Mouse (Mus musculus) c-Kit-positive CD71-positive TER-119-positive erythroid progenitor cells, embryonic 14.5 days (primary cell): ENCODE results near the gene 4931428L18Rik.
"Not testable (repeated sequence)": the region's sequence is repeated elsewhere in the genome, so short reads cannot be mapped to it uniquely, and the experiment has no call there.

Experiments
- DNase-seq: peaks from one replicate; pipeline ENCODE4 v3.0.0-alpha.2; 2013; ENCODE audit warnings: low spot score

The 4931428L18Rik gene

DNA sequence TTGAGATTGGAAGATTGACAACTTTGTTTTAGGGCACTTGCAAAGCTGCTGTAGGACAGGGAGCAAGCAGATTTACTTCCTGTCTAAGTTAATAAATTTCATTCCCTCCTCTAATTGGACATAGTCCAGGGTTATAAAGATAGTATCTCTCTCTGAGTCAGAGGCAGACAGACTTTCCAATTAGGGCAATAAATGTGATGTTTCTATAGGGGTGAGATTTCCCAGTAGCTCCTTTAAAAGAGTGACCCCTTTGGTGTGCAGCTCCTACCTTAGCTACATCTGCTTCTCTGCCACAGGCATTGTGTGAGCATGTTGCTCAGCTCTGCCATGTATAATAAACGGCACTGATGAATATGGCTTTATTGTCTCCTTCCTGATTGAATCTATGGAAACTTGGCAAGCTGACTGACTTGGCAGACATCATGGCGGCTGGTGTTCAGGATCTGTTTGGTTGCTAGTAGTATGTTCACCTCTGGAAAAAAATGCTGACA is 163.6 kb downstream of the 4931428L18Rik start:
- DNase-seq: no peak

DNA sequence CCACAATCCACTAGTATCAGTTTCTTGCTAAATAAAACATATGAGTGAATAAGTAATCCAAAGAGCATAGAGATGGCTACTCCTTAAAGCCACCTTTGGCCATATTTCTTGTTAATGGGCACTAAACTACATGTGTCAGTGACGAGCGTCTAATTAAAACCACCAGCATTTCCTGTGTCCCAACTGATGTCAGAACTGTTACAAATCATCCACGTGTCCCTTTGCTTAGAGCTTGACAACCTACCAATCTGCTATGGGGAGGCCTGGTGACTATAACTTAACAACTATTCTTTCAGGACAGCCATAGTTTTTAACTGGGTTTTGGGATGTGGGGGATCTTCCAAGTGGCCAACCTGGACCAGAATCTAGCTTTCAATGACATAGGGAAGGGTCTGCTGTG is 164.3 kb downstream of the 4931428L18Rik start:
- DNase-seq: no peak

DNA sequence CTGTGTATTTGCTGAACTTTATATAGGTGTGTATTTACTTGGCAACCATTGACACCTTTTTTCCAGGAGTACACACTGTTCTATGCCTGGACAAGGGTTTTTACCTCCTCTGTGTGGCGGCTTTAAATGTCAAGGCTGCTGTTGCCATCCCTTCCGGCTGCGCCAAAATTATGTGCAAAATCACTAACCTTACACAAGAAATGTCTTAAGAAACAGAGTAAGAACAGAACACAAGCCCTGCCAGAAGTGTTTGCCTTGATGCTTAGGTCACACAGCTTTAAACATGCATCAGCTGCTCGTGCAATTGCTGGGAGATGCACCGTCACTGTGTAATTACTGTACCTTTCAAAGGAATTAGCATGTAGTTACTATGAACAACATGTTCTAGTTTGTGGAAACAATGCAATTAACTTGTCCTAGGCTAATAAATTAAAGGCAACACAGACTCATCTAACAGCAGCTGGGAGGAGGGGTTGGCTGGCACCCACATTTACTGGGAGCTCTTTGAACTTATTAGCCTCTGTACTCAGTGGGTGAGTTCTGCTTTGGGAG is 171.0 kb downstream of the 4931428L18Rik start:
- no peak for DNase-seq

DNA sequence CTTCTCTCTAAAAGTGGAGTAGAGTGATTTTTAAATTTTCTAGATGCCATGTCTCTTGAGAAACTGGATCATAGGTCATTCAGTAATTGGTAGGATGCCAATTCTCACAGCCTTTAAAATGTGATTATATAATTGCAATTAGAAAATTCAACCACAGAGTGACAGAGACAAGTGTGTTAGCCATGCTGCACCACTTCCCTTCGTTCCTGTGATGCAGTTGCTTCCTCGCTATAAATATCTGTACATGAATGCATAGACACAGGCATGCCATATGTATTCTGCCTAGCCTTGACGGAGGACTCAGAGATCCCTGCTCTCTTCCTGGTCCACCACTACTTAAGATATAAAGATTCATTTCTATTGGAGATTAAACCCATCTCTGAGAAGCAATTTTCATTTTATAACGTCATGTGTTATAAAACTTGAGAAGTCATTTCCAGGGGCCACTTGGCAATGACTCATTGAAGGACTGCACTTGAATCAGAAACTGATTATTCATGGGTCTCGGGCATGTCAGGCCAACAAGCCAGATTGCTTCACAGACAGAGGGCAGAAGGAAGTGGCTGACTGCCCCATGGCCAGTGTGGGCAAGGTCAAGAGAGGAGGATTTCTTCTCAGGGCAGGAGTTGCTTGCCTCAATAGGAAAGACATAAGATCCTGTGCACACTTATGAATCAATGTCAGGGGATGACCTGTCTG is 172.4 kb downstream of the 4931428L18Rik start:
- no peak for DNase-seq

DNA sequence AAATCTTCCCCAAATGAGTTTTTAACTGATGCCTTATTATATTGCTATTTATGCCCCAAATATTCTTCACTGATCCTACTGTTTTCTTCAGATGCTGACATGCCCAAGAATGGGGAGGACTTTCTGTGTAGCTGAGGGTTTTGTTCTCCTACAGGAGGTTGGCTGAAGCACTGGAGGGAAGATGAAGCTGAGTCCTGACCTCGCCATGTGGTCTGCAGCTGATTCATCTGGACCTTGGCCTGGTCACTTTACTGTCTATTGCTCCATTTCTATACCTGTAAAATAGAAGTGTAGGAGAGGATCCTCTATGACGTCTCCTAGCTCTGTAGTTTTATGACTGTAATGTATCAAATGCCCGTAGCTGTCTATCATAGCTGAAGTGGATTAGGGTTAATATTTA is 179.3 kb downstream of the 4931428L18Rik start:
- DNase-seq: no peak

DNA sequence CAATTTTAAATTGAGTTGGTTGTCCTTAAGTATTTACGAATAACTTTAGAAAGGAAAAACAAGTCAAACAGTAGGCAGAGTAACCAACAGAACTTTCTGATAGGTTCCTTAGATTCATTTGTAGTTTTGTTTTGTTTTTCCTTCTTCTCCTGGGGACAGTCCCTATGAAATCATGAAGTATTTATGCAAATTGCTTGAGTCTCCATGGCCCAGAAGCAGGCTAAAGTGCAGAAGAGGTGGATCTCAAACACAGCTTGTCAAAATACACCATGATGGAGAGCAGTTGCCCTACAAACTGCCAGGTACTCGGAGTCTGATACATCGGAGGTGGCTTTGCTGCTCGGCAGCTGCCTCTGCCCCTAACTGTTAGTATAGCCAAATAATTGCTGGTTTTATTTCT is 179.7 kb downstream of the 4931428L18Rik start:
- no peak for DNase-seq

DNA sequence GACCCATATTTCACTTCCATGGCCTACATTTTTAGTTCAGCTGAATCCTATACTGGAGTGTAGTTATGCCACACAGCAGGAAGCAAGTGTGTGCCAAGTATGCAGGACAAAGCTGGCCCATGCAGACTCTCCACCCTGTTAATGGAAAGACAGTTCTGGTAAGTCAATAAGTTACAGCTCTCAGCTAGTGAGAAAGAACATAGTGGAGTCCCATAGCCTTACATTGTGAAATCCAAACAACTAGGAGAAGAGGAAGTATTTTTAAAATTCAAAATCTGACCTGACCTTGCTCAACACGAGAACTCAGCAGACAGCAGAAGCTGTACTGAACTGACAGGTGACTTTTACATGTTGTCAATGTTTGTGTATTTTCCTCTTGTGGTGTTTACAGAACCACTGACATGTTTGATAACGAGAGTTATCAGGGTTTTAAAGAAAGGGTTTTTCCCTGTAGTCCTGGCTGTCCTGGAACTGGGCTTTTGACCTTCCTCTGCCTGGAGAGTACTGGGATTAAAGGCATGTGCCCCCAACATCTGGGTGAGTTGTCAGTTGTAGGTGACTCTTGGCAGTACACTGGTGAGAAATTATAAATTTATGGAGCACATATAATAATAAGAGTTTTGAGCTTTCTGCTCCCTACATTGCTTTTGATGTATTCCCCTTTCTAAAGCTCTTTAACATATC is 188.5 kb downstream of the 4931428L18Rik start:
- no peak for DNase-seq

DNA sequence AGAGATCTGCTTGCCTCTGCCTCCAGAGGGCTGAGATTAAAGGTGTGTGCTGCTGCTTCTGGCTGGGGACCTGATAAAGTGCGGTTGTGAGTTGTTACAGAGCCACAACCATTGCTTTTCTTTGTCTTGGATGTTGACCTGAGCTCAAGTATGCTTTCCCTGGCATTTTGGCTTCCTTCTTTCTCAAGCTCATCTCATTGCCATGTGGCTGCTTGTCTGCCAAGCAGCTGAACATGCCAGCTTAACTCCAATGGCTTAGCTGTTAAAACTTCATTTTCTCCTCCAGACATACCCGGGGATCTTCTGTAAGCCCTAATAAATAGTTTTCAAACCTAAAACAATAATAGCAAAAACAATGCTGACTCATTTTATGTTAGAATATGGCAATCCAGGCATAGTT is 190.1 kb downstream of the 4931428L18Rik start:
- DNase-seq: no peak

DNA sequence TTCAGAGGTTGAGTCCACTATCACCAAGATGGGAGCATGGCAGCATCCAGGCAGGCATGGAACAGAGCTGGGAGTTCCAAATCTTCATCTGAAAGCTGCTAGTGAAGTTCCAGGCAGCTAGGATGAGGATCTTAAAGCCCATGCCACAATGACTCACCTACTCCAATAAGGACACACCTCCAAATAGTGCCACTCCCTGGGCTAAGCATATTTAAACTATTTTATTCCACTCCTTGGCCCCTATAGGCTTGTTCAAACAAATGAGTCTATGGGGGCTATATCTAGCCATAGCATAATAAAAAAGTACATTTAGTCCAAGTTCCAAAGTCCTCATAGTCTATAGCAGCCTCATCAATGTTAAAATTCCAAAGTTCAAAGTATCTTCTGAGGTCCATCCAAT is 199.3 kb downstream of the 4931428L18Rik start:
- DNase-seq: no peak

DNA sequence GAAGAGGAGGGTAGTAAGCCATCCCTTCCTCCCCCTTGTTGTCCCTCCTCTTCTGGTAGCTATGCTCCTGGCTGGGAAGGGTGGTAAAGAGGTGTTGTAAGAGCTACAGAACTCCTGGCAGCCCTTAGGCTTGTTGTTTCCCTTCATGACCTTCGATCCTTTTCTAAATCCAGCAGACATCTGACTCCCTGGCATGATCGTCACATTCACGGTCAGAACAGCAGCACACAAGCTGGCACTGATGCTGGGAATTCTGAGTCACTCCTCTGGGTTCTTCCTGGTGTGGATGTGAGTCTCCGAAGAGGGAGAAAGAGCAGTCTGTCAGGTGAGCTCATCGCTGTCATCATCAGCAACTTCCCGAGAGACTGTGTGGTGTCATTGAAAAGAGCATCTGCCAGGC is 203.2 kb downstream of the 4931428L18Rik start:
- no peak for DNase-seq

DNA sequence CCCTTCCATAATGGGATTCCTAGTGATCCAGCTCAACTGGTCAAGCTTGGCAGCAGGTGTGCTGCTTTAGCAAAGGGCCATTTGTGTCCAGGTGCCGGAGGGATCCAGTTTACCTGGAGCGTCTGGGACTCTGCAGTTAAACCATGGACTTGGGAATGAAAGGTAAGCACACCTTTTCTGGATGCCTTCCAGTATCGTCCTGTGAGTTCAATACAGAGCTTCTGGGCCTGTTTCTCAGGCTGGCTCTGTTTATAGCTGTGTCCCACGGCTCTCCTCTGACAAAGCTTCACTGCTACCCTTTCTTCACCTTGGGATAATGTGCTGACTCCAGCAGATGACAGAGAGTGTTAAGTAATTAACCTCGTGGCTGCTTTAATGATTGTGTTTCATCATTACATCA is 205.1 kb downstream of the 4931428L18Rik start:
- DNase-seq: no peak

DNA sequence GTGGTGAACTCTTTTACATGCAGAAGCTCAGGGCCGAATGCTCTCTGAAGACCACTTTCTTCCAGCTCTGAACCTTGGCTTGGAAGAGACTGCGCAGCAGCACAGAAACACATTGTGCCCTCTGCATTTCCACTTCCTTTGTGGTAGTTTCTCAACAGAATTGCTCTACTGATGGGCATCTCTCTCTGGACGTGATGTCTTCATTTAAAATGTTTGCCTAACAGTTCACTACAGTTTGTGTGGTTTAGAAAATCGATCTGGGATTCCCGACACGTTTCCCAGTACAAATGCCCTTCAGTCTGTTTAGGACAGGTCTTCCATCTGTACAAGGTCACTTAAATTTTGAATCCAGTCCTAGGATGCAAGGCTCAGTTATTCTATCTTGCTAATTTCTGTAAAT is 206.4 kb downstream of the 4931428L18Rik start:
- no peak for DNase-seq

DNA sequence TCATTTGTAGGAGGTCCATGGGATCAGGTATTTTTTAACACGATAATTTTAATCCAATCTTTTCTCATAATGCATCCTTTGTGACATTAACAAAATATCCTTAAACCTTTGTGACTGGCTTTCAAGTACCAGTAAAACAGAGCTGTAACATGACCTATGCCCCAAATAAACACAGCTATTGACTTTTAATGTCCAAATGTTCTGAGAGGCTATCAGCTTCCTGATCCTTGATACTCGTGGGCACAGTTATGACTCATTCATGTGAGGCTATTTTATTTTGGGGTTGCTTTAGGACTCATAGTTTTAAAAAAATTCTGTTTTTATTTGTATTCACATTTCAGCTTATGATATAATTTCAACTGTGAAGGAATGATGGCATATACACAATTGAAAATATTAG is 207.2 kb downstream of the 4931428L18Rik start:
- no peak for DNase-seq

DNA sequence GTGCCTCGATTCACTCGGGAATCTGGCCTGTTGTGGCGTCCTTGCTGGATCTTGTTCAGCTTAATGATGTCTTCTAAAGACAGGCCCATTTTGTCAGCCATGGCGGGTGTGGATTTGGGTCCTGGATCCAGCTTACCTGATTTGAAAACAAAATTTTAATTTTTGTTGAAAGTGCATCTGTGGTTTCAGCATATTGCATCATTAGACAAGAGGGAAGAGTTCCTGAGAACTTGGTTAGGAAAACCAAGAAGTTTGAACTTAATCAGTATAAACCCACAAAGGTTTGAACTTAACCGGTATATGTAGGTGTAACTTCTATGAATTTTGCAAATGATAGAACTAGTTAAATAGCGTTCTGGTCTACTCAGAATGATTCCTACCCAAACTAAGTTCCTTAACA is 244.6 kb downstream of the 4931428L18Rik start, which contains the start of gene AC153137.1:
TSS of gene AC153137.1 (minus strand) at position 101 of the 400 bp plus-strand sequence.
- DNase-seq: not testable (repeated sequence)

DNA sequence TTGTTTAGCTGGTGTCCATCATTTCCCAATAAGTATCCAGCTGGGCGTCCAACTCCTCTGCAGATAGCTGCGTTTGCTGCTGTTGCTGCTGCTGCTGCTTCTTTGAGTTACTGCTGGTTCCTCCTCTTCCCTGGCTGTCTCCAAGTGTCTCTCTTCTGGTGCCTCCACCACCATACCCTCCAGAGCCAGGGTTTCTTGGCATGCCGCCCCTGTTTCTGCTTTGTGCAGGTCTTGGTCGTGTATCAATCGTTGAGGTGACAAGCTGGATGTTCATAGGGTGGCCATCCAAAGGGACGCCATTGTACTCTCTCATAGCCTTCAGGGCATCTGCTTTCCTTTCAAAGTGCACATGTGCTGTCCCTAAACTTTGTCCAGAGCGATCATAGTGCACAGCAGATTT is 245.2 kb downstream of the 4931428L18Rik start:
- DNase-seq: not testable (repeated sequence)

DNA sequence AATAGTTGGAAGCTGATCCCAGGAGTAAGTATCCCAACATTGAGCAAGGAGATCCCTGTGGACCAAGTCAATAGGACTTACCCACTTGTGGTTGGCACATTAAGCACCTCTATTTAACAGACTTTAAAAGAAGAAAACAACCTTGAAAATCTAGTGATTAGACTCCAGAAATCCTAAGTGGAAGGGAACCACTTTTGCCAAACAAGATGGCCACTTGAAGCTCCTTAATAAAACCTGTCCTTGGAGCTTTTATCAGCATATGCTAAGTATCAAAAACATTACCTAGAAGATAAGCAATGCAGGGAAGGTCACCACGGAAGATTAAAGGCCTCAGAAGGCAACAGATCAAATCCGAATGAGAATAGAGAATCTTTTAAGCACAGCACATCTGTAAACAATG is 270.7 kb downstream of the 4931428L18Rik start:
- no peak for DNase-seq

DNA sequence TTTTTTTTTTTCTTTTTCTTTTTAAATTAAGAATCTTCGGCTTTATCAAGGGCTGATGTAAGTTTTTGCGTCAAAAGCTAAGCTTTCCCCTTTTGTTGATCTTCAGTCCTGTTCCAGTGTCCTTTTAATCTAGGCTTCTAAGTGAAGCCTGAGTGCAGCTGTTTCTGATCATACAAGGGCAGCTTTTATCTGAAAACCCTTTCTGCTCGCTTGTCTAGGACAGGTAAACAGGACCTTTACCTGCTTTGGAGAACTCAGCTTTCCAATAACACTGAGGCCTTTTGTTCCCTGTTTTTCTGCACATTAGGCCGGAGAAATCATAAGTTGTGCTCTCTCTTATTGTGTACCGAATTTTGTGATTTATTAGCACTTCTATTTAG is 272.0 kb downstream of the 4931428L18Rik start:
- no peak for DNase-seq

DNA sequence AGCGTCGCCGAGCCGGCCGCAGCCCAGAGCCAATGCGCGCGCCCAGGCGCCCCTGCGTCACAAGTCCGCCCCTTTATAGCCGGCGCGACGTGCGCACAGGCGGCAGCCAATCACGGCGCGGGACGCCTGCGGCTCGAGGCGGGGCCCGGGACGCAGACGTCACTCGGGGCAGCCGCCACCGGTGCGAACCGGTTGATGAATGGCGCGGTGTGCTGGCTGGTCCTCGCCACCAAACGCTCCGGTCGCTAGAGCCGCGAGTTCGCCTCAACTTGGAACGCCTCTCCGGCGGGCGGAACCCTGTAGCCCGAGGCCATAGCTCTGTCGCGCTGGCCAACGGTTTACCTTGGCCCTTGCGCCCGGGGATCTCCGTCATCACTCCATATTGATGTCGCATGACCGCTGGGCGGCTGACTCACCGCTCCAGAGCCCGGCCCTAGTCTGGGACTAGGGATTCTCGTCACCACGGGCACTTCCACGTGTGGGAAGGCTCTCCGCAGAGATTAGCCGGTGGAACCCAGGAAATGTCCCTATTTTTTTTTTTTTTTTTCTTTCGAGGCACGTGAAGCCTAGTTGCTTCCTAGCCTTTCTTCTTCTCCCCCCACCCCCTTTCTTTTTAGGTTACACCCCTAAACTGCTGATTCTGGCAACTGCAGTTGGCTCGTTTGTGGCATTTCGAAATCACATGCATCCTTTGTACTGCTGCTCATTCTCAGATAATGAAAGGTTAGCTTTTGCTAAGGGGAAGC is 272.6 kb downstream of the 4931428L18Rik start:
- DNase-seq: peak; percentile 93

DNA sequence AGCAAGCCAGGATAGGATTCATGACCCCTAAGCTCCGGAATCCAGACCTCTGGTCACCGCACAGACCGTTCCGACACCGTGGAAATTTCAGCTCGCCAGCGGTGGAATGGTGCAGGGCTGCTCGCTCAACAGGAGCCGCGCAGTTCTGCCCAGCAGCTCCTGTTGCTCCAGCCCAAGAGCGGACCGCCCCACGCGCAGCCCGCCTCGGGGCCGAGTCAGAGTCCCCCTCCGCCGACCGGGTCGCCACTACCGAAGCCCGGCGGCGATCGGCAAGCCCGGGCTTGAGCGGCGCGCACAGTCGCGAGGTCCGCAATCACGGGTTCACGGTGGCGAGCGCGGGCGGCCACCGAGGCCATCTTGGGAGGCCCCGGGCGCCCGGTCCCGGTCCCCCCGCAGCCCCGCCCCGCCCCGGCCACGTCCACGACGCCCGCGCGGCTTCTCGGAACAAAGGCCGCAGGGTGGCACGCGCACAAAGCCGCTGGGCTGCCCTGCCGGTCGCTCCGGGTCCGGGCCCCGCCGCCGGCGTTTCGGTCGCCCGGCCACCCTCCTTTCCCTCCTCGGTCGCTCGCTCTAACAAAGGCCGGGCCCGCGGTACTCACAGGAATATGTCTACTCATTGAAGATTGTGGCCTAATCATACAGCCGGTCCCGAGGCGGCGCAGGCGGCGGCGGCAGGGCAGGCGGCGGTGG is 273.4 kb downstream of the 4931428L18Rik start:
- DNase-seq: peak; percentile 27

DNA sequence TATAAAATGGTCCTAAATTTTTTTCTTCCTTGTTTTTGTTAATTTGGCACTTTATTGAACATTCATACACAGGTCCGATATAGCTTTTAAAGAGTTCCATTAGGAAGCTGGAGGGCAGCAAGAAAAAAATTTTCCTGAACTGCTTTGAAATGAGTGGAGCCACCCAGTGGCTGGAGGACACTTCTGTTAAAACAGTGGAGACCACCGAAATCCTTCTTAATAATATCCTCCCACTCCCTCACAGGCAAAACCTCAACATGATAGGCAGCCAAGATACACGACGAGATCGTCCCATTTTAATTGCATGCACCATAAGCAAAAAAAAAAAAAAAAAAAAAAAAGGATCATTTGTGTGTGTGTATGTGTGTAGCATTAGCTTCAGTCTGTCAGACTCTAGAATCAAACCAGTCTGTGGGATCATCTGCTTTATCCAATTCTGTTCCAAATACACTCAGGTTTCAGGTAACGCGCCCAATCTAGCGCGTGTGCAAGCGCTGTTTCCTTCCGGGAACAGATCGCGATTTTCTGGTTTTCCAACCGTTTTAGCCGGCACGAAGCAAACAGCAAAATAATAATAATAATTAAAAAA is 274.0 kb downstream of the 4931428L18Rik start:
- peak; percentile 52 for DNase-seq
